Mouse (Mus musculus) liver, adult (tissue): ENCODE measurements around the gene Dock8.

Source experiments
- GATA4 ChIP-seq: IDR thresholded peaks from 2 replicates; pipeline ENCODE4 v1.6.1; 2014; ENCODE audit warnings: mild to moderate bottlenecking, low read length; ENCODE audit not compliant: insufficient replicate concordance

Gene Dock8

DNA sequence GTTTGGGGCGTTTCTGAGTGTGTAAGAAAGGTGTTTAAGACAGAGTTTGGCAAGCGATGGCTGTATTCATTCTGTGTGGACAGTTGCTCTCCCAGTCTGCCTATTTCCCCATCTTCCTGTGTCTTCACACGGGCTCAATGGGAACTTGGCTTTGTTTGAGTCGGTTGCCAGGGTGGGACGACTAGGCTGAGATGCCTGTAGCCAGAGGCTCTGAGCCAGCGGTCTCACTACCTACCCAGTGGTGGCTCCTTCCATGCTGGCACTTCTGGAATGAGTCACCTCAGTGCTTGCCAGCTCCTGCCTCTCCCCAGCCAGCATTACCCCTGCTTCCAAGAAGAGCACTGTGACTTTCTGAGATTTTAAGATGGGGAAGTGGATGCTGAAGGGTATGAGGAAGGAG is 75.4 kb downstream of the Dock8 start:
- no peak for TF ChIP-seq GATA4

DNA sequence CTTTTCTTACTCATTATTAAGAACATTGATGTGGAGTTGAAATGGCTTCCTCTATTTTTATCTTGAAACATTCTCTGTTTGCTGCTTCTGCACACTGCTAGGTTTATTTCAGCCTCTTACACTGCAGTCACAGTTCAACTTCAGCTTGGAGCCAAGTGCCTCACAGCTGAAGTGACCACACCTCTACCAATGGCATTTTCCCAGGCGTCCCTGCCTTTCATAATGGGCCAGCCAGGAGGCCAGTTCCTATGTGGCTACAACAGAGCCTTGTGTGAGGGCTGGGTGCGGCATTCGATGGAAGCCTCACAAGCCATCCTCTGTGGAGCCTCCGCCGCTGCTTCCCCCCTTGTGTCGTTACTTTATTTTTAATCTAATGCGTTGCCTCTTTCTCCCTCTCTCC is 78.3 kb downstream of the Dock8 start:
- TF ChIP-seq GATA4, result no peak

DNA sequence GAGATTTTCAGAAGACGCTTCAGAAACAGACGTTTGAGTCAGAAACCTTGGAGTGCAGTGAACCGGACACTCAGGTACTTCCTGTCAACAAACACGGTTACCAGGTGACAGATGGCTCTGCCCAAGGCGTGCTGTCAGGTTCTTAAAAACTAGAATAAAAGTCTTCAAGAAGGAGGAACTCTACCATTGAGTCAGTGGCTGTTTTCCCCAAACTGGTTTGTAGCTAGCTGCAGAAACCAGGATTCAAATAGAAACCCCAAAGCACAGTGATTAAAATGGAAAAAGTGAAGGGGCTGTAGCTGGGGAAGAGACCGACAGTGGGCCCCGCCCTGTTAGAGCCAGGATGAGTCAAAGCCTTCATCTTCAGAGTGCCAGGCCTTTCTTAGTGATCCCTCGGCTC is 78.8 kb downstream of the Dock8 start:
- no peak for TF ChIP-seq GATA4

DNA sequence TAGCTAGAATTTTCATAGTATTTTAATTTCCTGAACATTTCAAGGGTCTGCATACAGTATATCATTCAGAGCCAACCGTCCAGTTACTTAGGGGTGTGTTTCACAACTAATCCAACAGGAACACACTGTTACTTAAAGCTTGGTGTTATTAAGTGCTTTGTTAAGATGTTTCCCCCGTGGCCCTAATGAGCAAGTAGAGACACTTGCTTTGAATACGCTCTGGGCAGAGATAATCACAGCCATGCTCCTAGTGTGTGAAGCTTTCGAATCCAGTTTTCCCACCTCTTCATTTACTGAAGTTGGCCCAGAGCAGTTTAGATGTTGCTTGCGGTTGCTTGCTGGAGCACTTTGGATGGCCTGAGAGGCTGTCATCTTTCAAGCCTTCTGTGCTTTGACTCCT is 80.8 kb downstream of the Dock8 start:
- TF ChIP-seq GATA4, result no peak

DNA sequence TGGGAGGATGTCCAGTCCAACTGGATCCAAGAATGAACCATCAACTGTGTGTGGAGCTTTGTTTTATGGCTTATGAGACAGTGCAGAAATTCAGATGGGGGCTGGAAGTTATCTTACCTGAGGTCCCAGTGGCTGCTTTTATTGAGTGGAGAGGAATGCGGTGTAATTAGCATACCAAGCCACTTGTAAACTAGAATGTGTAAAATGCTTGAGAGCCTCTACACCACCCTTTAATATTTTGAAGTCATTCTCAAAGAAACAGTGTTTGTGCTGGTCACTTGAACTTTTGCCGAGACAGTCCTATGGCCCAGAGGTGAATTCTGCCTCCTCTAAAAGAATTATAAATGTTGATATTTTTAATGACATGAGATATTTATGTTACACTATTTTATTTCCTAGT is 83.5 kb downstream of the Dock8 start:
- no peak for TF ChIP-seq GATA4

DNA sequence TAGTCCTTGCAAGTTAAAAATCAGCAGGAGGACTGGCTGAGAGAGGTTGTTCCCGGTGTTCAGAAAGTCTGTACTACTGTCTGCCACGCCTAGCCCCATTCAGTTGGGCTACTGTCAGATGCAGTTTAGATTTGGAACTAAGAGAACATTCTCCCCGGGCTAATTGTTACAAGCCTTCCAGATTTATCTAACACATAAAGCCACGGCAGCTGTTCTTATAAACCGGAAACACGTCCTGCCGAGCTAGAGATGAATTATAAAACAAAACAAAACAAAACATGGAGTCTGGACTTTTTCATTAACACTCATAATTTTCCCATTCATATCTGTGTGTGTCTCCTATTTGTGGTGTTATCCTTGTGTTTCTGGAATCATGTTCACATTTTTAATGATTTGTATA is 87.8 kb downstream of the Dock8 start:
- no peak for TF ChIP-seq GATA4

DNA sequence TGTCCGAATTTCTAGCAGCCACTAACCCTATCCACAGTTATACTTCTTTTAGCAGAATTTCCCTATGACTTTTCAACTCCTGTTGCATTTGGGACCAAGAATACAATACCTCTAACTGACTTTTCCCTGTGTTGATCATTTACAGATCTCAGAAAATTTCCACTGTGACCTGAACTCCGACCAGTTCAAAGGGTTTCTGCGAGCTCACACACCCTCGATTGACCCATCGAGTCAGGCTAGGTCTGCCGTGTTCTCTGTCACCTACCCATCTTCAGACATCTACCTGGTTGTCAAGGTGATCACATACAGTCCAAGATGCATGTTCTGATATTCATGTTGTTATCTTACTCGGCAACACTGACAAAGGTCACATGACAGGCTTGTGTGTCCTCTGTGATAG is 90.4 kb downstream of the Dock8 start:
- no peak for TF ChIP-seq GATA4

DNA sequence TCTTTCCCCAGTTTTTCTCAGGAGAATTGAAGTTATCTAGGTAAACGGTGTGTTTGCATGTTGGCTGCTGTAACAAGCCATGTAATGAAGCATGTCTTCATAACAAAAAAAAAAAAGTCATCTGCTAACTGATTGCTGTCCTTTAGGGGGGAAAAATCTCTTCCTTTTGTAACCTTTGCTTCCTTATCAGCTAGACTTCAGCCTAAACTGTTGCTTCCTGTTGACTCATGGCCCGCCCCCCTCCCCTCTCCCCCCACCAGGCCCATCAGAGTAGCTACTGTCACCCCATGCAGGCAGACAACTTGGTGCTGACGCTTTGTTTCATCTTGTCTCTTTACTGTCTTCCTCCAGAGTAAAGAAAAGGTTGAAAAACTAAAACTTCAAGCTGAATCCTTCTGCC is 95.8 kb downstream of the Dock8 start:
- TF ChIP-seq GATA4, result peak; percentile 48; the same call in 1 of the 2 replicates

DNA sequence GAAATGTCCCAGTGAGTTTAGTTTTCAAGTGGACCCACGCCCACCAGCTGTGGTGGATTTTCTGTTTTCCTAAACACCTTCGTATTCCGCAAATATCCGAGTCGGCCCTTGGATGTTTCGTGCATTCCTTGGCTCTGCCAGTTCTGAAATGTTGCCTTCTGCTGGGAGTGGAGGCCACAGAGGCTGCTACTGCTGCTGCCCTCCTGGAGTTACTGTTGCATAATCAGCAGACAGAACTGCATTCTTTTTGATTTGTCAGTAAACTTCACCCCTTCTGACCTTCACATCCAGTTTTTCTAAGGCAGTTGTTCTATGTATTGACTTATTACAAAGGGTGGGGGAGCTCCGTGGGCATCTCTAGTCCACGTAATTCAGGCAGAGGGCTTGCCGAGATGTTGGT is 97.0 kb downstream of the Dock8 start:
- no peak for TF ChIP-seq GATA4

DNA sequence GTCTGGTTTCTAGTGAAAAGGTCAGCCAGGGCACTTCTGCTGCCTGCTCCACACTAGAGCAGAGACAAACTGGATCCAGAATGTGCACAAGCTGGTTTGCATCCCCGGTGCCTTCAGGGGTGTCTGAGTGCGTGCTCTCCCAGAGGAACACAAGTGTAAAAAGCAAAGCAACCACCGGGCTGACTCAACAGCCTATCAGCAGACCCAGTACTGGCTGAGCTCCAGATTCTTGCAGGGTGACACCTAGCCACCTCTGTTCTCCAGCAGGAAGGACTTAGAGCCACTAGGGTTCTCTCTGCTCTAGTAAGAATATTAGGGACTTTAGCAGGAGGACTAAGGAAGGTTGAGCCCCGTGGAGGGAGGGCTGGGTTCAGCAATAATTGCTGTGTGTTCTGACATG is 97.7 kb downstream of the Dock8 start:
- no peak for TF ChIP-seq GATA4

DNA sequence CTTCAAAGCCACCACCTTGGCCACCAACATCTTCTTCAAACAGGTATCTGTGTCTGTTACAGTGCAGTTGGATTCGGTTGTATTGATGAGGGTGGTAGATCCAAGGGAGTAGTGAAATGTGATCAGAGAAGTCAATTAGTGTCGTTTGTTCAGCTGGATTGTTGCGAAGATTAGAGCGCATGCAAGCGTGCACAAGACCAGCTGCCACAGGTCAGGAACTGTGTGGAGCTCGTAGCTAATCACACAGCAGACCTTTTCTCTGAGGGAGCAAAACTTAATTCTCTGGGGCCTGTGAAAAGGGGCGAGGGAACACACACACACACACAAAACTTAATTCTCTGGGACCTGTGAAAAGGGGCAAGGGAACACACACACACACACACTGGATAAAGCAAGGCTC is 98.2 kb downstream of the Dock8 start:
- TF ChIP-seq GATA4, result no peak

DNA sequence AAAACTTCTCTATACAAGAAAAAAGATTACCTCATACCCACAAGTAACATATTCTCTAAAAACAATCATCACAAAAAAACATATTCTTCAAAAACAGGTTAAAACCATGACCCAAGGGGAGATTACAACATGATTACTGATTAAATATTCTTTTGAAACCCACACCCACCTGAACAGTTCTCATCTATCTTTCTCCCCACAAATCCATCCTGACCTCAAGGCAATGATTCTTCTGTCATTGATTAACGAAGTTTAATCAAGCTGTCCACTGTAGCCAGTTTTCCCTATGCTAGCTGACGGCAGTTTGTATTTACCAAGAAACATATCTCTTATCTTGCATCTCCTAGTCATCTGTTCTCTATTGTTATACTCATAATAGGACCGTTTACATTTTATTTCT is 98.6 kb downstream of the Dock8 start:
- TF ChIP-seq GATA4, result peak; percentile 77

DNA sequence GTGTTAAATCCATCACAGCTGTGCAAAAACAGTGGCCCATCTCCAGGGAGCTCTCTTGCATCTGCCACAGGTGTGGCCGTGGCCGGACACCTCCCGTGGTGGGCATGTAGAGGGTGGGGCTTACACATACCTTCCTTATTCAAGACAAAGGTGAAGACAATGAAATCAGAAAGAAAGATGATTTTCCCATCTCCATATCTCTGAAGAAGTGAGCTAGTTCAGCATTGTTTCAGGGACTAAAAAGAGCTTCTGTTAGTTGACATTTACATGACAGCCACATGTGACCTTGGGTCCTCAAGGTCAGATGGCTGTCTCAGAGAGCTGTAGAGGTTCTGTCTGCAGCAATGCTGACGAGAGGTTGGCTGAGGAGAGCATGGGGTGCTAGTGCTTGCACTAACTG is 99.6 kb downstream of the Dock8 start:
- TF ChIP-seq GATA4, result no peak

DNA sequence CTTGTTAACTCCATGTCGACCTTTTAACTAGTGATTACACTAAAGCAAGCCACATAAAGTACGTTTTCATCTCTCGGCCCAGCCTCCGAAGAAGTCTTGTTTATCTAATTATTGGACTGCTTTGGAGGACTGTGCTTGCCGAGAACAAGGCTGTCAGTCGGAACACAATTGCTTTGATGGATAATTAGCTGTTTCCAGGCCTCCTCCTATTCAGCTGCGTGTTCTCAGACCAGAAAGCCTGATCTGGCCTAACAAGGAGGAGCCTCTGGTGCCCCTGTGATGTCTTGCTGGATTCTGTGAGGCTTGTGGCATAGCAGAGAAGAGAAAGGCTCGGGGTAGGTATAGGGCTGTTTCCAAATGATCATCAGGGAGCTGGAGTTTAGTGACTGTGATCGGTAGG is 106.3 kb downstream of the Dock8 start:
- no peak for TF ChIP-seq GATA4

DNA sequence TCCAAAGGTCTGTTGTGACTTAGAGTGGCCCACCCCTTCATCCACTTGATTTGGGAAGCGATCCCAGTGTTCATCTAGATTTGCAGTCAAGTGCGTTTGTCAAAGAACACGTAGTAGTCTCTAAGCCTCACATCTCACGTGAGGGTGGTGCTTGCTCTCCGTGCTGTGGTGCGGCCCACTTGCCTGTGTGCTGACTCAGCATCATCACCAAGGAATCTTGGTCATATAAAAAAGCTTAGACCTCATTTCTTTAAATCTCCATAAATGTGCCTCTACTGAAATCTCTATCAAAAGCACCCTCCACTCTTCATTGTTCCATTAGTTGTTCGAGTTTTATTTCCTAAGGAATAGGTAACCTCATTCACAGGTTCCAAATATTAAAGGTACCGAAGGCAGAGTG is 107.0 kb downstream of the Dock8 start:
- no peak for TF ChIP-seq GATA4

DNA sequence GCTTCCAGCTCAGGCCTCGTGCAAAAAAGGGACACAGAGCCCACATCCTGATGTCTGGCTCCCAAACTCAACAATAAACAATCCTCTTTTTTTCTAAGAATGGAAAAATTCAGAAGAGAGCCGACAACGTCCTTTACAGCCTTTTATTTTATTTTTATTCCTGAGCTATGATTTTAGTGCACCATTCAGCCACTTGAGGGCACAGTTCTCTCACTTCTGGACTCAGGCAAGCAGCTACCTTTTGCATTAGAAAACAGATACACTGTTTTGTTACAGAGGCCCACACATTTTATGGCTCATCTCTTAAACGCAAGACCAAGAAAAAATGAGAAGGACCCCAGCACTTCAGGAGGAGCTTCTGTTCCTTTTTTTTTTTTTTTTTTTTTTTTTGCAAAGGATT is 108.1 kb downstream of the Dock8 start:
- no peak for TF ChIP-seq GATA4

DNA sequence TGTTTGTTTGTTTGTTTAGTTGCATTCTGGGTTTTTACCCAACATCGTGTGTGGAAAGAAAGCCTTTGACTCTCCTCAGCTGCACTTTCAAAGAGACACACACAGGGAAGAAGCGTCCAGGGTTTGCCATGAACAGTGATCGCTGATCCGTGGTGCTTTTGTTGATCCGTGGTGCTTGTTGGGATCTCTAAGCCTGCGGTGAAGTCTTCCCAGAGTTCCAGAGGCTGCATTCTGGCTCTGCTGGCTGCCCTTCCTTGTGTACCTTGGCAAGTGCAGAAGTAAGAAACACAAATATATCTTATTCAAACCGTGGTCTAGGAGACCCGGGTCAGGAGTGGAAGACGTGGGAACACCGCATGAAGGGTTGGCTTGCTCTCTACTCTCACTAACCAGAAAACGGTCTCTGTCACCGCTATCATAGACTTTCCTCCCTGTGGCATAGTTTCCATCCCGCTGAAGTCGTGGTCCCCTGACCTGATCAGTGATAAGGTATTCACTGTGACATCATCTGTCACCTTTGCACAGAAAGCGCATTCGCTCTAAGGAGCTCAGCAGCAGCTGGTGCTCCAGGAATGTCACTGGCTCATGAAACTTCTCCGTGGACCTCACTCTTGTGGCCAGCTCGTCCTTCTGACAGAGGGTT is 112.4 kb downstream of the Dock8 start:
- peak; percentile 57; the same call in 1 of the 2 replicates for TF ChIP-seq GATA4
